Mouse (Mus musculus) kidney, adult 10 weeks (tissue): ENCODE results near the gene Zmynd19. TPM values are rescaled to one million over a fixed set of nuclear protein-coding genes. Genes with fewer than 3 reads are reported as not detected.

Experiments
- polyA plus RNA-seq: library from polyadenylated mRNA; stranded (reverse); fragments of 350-450 nt; fragmentation: Illumina TruSeq; extraction: RNeasy Lipid Tissue Mini Kit (QIAGEN cat#74804); gene quantifications from one replicate; pipeline ENCODE4 v1.2.3, GENCODE M21; 2014; ENCODE audit warnings: low read depth, low replicate concordance

Gene Zmynd19
- polyA plus RNA-seq = 4.8 TPM

DNA sequence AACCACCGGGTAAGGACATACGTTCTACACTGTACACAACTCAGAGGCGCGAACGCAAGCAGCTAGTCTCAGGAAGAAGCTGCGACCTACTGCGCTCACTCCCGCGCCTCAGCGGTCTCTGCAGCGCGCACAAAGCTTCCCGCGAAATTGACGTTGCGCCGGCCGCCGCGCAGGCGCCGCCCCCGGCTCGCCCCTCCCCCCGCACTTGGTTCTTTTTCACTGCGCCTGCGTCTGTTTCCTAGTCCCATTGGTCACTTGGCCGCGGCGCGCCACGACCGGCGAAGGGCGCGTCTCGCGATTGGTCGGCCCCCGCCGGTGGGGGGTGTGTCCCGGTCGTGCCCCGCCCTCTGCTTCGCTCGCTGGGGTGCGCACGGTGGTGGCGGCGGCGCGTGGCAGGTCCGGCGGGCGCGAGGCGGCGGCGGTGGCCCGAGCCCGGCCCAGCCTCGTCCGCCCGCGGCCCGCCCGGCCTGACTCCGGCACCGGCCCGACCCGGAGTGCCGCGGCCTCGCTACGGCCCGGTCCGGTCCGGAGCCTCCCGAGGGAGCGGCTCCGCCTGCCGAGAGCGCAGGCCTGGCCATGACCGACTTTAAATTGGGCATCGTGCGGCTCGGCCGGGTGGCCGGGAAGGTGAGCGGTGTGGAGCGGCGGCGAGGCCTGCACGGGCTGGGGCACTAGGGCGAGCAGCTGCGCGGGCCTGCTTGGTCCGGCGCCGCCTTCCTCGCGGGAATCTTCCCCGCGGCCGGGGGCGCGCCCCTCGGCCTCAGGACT is at the start of gene Zmynd19:
Gene Zmynd19, plus strand, starts transcription at position 372 of the 768 bp plus-strand sequence.

DNA sequence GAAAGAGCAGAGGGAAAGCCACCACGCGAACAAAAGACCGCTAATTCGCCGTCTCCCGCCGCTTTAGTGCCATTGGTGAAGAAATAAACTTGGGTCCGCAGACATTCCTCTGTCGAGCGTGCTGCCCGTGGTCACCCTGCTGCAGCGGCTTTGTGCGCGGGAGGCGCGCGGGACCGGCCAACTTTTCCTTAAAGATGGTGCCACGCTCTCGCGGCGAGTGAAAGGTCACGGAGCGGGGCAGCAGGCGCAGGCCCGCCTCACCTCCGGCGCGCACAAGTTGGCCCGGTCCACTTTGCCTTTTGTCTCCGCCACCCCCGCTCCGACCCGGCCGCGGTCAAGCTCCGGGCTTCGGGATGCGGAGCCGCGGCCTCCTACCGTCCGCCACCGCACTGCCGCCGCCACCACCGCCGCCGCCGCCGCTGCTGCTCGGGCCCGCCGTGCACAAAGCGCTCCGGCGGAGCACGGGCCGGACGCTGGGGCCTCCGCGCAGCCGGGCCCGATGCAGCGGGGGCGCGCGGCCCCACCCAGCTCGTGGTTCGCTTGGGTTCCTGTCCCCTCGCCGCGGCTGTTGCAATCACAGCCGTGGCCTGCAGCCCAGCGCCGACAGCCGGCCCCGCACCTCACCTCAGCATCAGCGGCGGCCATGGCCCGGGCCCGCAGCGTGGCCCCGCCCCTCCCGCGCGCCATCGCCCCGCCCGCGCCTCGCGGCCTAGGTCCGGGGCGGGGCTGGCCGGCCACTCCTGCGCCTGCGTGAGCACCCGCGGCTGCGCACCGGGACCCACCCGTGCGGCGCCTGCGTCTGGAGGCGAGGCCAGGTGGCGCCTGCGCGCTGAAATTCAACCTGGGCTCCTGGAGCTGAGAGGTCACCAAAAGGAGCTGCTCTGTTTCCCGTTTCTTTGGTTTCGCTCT is 30.4 kb upstream of the Zmynd19 start, which contains the start of gene Ehmt1:
Gene Ehmt1, minus strand, starts transcription at position 685 of the 909 bp plus-strand sequence.

DNA sequence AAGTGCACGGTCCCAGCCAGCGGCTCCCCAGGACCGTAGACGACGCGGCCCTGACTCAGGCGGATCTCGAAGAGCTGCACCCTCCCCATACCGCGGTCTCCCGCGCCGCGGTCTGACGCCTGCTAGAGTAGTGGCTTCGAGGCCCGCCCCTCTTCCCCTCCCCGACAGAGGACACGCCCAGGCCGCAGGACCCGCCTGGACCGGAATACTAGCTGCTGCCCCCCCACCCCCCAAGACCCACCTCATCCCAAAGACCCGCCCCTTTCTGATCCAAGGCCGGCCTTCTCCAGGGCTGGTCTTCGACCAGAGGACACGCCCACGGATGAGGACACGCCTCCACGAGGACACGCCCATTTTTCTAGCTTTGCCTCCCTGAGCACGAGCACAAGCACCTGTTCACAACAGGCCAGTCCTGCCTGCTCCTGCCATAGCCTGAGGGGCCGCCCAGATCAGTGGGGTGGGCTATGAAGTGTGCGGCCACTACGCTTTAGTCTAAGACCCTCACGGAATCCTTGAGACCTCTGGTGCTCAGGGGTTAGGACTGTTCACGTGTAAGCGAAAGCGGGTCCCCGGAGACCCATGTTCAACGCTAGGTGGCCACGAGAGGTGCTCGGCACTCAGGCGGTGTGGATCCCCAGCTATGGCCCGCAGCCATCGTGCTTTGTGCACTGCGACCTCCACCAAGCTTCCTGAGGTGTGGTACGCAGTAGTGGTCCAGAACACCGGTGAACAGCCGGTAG is 14.4 kb upstream of the Zmynd19 start, which contains the start of gene Arrdc1:
Gene Arrdc1, minus strand, starts transcription at position 196 of the 740 bp plus-strand sequence.

DNA sequence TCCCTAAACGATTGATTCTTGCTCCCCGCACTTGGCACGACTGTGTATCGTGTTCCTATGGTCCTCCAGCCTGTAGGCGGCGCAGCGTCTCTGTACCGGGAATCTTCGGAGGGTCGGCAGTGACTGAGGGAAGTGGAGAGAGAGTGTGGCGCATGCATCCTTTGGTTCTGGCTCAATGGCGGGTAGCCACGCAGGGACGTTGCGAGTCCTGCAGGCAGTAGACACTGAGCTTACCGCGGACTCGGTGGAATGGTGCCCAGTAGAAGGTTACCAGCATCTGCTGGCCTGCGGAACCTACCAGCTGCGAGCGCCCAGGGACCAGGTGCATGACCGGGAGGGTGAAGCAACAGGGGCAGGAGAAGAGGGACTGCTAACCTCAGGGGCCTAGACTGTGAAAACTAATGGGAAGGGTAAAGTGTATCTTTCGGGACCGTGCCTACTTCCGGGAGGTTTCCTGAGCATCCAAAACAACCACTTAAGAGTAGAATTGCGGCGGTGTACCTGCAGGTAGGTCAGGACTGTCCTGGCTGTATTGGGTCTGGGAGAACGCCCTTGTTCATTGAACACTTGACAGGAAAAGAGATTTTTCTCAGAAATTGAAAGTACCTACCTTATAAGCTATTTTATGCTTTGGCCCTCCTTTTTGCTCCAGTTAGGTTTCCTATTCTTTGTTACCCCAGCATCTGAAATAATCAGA is 12.9 kb downstream of the Zmynd19 start, which contains the start of gene Dph7:
Gene Dph7, plus strand, starts transcription at position 97 of the 697 bp plus-strand sequence.

DNA sequence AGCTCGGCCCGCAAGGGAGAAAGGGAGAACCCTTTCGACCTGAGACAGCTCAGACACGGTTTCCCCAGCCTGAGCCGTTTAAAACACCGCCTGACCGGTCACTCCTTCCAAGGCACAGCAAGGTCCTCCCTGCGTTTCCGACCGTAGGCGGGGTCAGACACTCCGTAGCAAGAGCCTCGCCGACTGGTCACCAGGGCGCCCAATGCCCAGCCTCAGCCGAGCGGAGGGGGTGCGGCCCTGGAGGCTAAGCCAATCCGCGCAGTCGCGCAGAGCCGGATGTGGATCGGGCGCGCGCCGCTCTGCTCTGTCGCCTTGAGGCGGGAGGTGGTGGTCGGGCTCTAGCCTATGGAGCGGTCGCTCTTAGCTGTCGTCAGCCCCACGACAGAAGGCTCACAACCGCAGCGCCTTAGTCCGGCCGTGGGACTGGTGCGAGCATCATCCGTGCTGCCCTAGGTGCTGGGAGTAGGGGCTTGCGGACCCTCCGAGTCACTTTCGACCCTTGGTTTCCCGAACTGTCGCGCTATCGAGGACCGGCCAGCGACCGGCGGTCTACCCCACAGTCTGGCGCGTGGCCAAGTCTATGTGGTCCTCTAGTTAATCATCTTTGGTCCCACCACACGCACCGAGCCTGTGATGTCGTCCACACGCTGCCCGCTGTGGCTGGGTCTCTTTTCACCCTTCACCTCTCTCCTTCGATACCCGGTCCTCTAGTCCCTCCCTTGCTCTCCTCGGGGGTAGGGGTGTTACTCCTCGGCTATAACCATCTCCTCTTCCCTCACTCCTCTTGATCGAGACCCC is 25.5 kb downstream of the Zmynd19 start, which contains the start of gene Mrpl41:
Gene Mrpl41, minus strand, starts transcription at position 193 of the 798 bp plus-strand sequence.

DNA sequence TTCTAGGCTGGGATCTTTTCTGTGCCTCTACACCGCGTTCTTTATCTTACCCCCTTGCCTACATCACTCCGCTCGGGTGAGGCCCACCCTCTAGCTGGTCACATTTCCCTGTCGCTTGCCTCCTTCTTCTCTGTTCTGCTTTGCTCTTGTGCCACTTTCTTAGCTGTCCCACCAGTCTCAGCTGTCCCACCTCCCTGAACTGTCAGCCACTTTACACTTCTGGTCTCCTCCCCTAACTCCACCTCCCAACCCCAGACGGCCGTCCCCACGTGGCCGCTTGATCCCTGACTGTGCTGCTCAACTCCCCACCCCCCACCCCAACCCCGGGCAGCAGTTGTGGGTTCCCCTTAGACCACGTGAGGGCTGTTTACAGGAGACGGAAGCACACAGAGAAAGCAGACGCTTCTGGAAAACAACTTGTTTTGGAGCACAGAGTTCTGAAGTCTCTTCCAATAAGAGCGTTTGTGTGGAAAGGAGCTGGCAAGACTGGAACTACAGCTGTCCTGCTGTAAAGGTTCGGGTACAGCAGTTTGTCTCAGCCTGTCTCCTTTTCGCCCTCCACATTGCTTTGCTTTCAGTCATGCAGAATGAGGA is 26.2 kb downstream of the Zmynd19 start, which contains the start of gene Pnpla7:
Gene Pnpla7, plus strand, starts transcription at position 330 of the 594 bp plus-strand sequence.

Other genes starting within 250 kb of the Zmynd19 start
- not detected for gene Cacna1b, start 186.6 kb upstream of the Zmynd19 start, polyA plus RNA-seq
- 7.0 TPM for gene Ehmt1, start 30.2 kb upstream of the Zmynd19 start, polyA plus RNA-seq
- 5.8 TPM for gene Arrdc1, start 14.5 kb upstream of the Zmynd19 start, polyA plus RNA-seq
- gene Dph7, start 12.6 kb downstream of the Zmynd19 start, polyA plus RNA-seq = 2.9 TPM
- gene Mrpl41, start 25.3 kb downstream of the Zmynd19 start, polyA plus RNA-seq = 60.8 TPM
- gene Pnpla7, start 26.2 kb downstream of the Zmynd19 start, polyA plus RNA-seq = 5.4 TPM
- 4.0 TPM for gene Nsmf, start 104.6 kb downstream of the Zmynd19 start, polyA plus RNA-seq
- gene Entpd8, start 130.5 kb downstream of the Zmynd19 start, polyA plus RNA-seq = 4.9 TPM
- not detected for gene Noxa1, start 145.4 kb downstream of the Zmynd19 start, polyA plus RNA-seq
- 3.8 TPM for gene Nrarp, start 231.0 kb downstream of the Zmynd19 start, polyA plus RNA-seq
- gene Tor4a, start 247.1 kb downstream of the Zmynd19 start, polyA plus RNA-seq = 1.4 TPM